Mouse (Mus musculus) embryonic facial prominence, embryonic 12.5 days (tissue): ENCODE results near the gene Tjap1. TPM values are rescaled to one million over a fixed set of nuclear protein-coding genes. Genes with fewer than 3 reads are reported as not detected.

Source experiments
- ATAC-seq: fragments of 200-750 bp; cut with Nextera tagmentation; 2 replicates; pipeline ENCODE4 v1.8.0; 2017; ENCODE audit not compliant: insufficient number of reproducible peaks, insufficient read depth, low FRiP score, low TSS enrichment
- H3K27ac ChIP-seq: fragments of 300-500 bp; sonication (generic); 2 replicates; pipeline ENCODE4 v1.5.1; 2016; ENCODE audit warnings: mild to moderate bottlenecking
- H3K27me3 ChIP-seq: fragments of 300-500 bp; sonication (generic); 2 replicates; pipeline ENCODE4 v1.6.1; 2016; ENCODE audit warnings: mild to moderate bottlenecking, moderate library complexity
- H3K36me3 ChIP-seq: fragments of 300-500 bp; sonication (generic); 2 replicates; pipeline ENCODE4 v1.6.1; 2016; ENCODE audit warnings: mild to moderate bottlenecking
- H3K4me1 ChIP-seq: fragments of 300-500 bp; sonication (generic); 2 replicates; pipeline ENCODE4 v1.6.1; 2016
- H3K4me2 ChIP-seq: fragments of 300-500 bp; sonication (generic); replicated peaks from 2 replicates; pipeline ENCODE4 v1.6.1; 2016; ENCODE audit warnings: mild to moderate bottlenecking, moderate library complexity
- H3K4me3 ChIP-seq: fragments of 300-500 bp; sonication (generic); 2 replicates; pipeline ENCODE4 v1.5.1; 2016; ENCODE audit warnings: mild to moderate bottlenecking
- H3K9ac ChIP-seq: fragments of 300-500 bp; sonication (generic); 2 replicates; pipeline ENCODE4 v1.6.1; 2016; ENCODE audit warnings: mild to moderate bottlenecking, moderate library complexity
- H3K9me3 ChIP-seq: fragments of 300-500 bp; sonication (generic); 2 replicates; pipeline ENCODE4 v1.6.1; 2016; ENCODE audit warnings: mild to moderate bottlenecking, moderate library complexity
- WGBS: fragments of 180-500 bp; shearing (Covaris S2); methylation state at CpG from one replicate; pipeline ENCODE4 v1.1.7; 2016; 5-methylcytosine and 5-hydroxymethylcytosine counted together
- polyA plus RNA-seq: library from polyadenylated mRNA; unstranded; fragments of >200 nt; fragmentation: Nextera tagmentation; extraction: Ambion mirVana; gene quantifications from 2 replicates; pipeline ENCODE4 v1.2.1, GENCODE M21; 2016

Tjap1 gene
- polyA plus RNA-seq, 1 experiment from 2014 or later: 64.0 TPM

DNA sequence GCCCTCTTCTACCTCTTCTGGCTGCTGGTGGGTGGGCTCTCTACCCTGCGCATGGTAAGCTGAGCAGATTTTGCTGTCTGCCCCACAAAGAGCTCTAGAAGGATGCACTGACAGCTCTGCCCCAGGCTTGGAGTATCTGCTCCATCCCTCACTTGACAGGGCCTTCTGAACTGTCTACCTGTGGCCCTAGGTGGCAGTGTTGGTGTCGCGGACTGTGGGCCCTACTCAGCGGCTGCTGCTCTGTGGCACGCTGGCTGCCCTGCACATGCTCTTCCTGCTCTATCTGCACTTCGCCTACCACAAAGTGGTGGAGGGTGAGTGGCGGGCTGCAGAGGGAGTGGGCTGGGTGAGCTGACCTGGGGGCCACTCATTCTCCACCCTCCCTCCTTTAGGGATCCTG is 31.7 kb downstream of the Tjap1 start:
- Histone ChIP-seq H3K4me1 (peaks cover 26% of the 10 kb centered on the region), H3K9ac (no peak overlapping the region), H3K36me3 (peaks cover 39% of the 10 kb centered on the region), H3K4me2 (no peak overlapping the region), H3K4me3 (no peak overlapping the region), H3K27ac (no peak overlapping the region), H3K27me3 (peaks cover 22% of the 10 kb centered on the region), H3K9me3 (no peaks in the 10 kb centered on the region)
- WGBS: 78% methylated on average over 7 of the region's 7 CpGs
- ATAC-seq: no peak

DNA sequence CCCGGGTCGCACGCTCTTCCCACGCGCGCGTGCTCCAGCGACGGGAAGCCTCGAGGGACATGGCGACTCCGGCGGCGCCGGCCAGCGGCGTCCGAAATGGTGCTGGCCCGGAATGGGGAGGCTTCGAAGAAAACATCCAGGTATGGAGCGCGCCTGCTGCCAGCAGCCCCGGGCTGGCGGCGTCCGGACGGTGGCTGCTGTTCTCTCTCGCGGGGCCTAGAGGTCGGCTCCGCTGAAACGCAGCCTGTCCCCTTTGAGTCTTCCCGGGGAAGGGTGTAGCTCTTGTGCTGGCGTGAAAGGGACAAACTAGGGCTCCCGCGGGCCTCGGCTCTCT is 34.7 kb downstream of the Tjap1 start:
- Histone ChIP-seq H3K9me3 (no peaks in the 10 kb centered on the region), H3K27me3 (no peaks in the 10 kb centered on the region), H3K4me3 (peak overlapping the region; percentile 95), H3K4me2 (peak overlapping the region; percentile 95), H3K36me3 (peaks cover 66% of the 10 kb centered on the region), H3K4me1 (peaks cover 17% of the 10 kb centered on the region), H3K9ac (peak overlapping the region; percentile 94), H3K27ac (peak overlapping the region; percentile 84)
- peak; percentile 4; the same call in 1 of the 2 replicates for ATAC-seq
- under 1% methylated on average over 37 of the region's 37 CpGs for WGBS

DNA sequence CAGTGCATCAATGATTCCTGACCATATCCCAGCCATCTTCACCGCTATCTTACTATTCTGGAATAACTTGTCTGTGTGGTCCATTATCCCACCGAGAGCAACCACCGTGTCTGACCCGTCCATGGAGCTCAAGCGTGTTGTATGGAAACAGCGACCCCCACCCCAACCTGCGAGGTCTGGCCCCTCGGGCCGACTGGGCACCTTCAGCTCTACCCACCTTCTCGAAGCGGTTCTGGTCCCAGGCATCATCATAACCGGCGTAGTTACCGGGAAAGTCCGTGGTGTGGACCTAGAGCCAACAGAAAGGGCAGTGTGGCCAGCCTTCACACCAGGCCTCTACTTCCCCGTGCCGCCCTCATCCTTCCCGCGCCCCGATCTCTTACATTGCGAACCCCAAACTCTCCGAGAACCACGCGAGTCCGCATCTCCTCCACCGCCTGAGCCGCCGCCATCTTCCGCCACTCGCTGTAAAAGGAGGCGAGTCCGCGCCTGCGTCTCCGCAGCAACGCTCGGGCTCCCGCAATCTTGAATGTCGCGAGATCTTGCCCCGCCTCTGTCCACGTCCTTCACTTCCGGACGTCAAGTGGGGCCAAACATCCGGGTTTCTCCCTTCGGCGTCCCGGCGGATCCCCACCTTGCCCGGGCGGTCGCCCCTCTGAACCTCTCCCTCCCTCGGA is 35.2 kb downstream of the Tjap1 start, which contains the start of the genes Polr1c and Yipf3:
TSS of gene Polr1c (minus strand) at position 543 of the 677 bp plus-strand sequence.
TSS of gene Yipf3 (plus strand) at position 569 of the 677 bp plus-strand sequence.
- peak within 1 kb of the TSS; percentile 84 for H3K27ac ChIP-seq
- H3K27me3 ChIP-seq: no peaks in the 10 kb centered on the region
- under 1% methylated on average over 53 of the region's 53 CpGs for WGBS
- peak within 1 kb of the TSS; percentile 95 for H3K4me2 ChIP-seq
- H3K9me3 ChIP-seq: no peaks in the 10 kb centered on the region
- H3K4me3 ChIP-seq: peak within 1 kb of the TSS; percentile 95
- peak; percentile 80 for ATAC-seq
- H3K36me3 ChIP-seq: peaks cover 71% of the 10 kb centered on the region
- H3K9ac ChIP-seq: peak within 1 kb of the TSS; percentile 94
- H3K4me1 ChIP-seq: peaks cover 17% of the 10 kb centered on the region

DNA sequence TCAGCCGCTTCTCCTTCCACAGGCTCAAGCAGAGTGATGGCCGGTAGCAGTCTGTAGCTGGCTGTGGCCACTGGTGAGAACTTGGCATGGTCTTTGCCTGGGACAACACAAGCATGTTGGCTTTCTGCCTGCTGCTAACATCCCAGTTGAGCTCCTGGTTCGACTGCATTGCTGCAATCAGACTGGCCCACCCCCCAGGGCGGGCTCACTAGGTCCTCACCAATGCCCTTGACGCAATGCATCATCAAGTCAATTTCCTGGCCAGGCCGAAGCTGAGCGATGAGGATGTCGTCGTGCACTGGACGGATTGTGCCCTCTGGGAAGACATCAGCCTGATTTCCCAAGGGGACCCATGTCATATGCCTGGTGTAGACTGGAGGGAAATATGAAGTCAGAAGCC is 38.2 kb downstream of the Tjap1 start:
- Histone ChIP-seq H3K9me3 (no peaks in the 10 kb centered on the region), H3K27ac (no peak overlapping the region), H3K4me1 (peaks cover 17% of the 10 kb centered on the region), H3K27me3 (no peaks in the 10 kb centered on the region), H3K9ac (no peak overlapping the region), H3K4me2 (no peak overlapping the region), H3K4me3 (no peak overlapping the region), H3K36me3 (peaks cover 72% of the 10 kb centered on the region)
- WGBS: 83% methylated on average over 10 of the region's 10 CpGs
- ATAC-seq: no peak

DNA sequence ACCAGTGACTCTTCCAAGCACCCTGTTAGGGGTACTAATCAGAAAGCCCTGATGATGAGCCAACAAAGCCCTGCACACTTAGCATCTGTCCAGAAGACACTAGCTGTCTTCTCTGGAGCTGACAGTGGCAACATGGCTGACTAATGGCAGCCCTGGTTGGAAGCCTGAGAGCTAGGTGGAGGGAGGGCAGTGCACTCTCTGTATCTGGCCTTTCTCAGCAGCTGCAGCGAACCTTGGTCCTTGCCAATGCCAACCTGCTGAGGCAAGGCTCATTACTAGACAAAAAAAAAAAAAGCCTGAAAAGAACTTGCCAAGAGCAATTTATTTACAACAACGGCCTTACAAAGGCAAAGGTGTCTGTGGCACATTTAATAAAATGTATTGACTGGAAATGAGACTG is 39.2 kb downstream of the Tjap1 start:
- WGBS: 93% methylated on average over 2 of the region's 2 CpGs
- no peak for ATAC-seq
- peaks cover 78% of the 10 kb centered on the region for H3K36me3 ChIP-seq

DNA sequence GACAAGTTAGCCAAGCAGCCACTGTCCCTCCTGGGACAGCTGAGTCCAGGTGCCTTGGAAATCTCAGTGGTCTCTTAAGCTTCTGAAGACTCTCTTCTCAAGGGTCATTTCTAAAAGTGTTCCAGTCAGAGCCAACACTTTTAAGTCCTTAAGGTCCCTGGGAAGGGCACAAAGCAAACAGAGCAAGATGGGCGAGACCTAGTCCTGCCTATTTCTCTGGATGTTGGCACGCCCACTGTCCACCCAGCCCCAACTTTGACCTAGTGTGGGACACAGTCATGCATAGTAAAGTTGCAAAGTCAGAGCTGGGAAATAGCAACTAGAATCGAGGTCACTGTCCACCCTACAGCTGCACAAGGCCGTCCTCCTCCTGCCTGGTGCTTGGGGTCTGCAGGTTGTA is 39.8 kb downstream of the Tjap1 start:
- ATAC-seq: no peak
- H3K4me3 ChIP-seq: no peak overlapping the region
- H3K9me3 ChIP-seq: no peaks in the 10 kb centered on the region
- H3K9ac ChIP-seq: no peak overlapping the region
- peaks cover 85% of the 10 kb centered on the region for H3K36me3 ChIP-seq
- WGBS: 83% methylated on average over 4 of the region's 4 CpGs
- no peak overlapping the region for H3K4me2 ChIP-seq
- H3K4me1 ChIP-seq: peaks cover 7% of the 10 kb centered on the region
- no peak overlapping the region for H3K27ac ChIP-seq
- no peaks in the 10 kb centered on the region for H3K27me3 ChIP-seq

More for the DNA sequence above, 39.2 kb downstream of the Tjap1 start:
- H3K4me2 ChIP-seq: no peak overlapping the region
- H3K4me3 ChIP-seq: no peak overlapping the region
- no peak overlapping the region for H3K9ac ChIP-seq
- H3K4me1 ChIP-seq: peaks cover 8% of the 10 kb centered on the region
- no peaks in the 10 kb centered on the region for H3K27me3 ChIP-seq
- H3K27ac ChIP-seq: no peak overlapping the region
- no peaks in the 10 kb centered on the region for H3K9me3 ChIP-seq

DNA sequence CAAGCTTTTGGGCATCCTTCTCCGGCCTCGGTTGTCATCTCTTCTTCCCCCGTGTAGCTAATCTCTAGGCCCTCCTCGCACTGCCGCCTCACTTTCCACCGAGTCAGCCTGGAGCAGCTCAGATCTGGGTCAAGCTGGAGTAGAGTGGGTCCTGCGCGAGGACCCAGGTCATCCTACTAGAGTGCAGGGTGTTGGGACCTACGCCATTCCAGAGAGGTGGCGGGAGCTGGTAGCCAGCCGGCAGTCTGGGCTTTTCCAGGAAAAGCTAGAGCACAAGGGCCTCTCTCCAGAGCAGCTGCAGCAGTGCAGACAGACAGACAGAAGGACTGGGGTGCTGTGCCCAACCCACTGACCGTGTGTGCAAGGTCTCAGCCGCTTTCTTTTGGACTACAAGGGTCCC is 40.6 kb downstream of the Tjap1 start:
- Histone ChIP-seq H3K4me2 (no peak overlapping the region), H3K27ac (no peak overlapping the region), H3K4me3 (no peak overlapping the region), H3K9me3 (no peaks in the 10 kb centered on the region), H3K9ac (no peak overlapping the region), H3K36me3 (peaks cover 90% of the 10 kb centered on the region), H3K27me3 (no peaks in the 10 kb centered on the region), H3K4me1 (peaks cover 7% of the 10 kb centered on the region)
- WGBS: 93% methylated on average over 13 of the region's 13 CpGs
- no peak for ATAC-seq

DNA sequence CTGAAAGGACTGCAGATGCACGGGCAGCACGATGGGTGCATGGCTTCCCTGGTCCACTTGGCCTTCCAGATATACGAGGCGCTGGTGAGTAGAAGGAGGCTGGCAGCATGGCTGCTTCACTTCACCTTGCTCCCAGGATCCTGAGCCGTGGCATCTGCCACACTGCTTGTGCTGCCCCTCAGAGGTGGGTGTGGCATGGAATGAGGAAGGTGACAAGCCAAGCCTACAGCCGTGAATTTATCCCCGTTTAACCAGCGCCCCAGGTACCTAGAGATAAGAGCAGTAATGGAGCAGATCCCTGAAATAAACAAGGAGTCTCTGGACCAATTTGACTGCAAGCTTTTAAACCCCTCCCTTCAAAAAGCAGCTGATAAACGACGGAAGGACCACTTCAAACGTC is 41.4 kb downstream of the Tjap1 start:
- Histone ChIP-seq H3K27ac (no peak overlapping the region), H3K27me3 (no peaks in the 10 kb centered on the region), H3K9me3 (no peaks in the 10 kb centered on the region), H3K9ac (no peak overlapping the region), H3K4me3 (no peak overlapping the region), H3K4me1 (0 out of 2 replicates have a peak, but pooled peaks cover under 1% of the 10 kb centered on the region), H3K4me2 (no peak overlapping the region), H3K36me3 (peaks cover 94% of the 10 kb centered on the region)
- no peak for ATAC-seq
- whole genome bisulfite sequencing: 82% methylated on average over 11 of the region's 11 CpGs

DNA sequence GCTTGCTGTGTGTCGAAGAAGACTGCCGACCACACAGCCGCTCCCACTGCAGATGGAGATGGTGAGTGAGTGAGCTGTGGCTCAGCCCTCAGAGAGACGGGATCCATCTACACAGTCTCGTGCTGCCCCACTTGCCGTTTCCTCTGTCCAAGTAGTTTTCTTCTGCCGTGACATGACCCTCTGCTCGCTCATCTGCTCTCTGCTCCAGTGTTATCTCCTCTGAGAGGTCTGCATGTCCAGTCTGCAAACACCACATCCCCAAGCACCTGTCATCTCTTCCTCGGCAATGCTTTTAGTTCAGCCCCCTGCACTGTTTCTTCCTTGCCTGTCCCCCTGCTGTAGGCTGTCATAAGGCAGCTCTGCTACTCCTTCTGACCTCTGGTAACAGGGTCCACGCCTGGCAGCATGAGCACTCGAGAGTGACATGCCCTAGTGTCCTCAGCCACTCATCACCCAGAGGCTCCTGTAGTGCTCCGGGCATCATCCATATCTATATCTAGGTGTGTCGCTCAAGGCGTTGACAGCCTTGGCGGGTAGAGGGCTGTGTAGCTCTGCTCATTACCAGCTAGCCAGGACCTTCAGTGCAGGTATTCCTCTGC is 43.2 kb downstream of the Tjap1 start:
- Histone ChIP-seq H3K4me2 (no peak overlapping the region), H3K9ac (no peak overlapping the region), H3K4me1 (no peaks in the 10 kb centered on the region), H3K36me3 (peaks cover 88% of the 10 kb centered on the region), H3K4me3 (no peak overlapping the region), H3K27me3 (no peaks in the 10 kb centered on the region), H3K9me3 (no peaks in the 10 kb centered on the region), H3K27ac (no peak overlapping the region)
- no peak for ATAC-seq
- WGBS: 90% methylated on average over 15 of the region's 15 CpGs

DNA sequence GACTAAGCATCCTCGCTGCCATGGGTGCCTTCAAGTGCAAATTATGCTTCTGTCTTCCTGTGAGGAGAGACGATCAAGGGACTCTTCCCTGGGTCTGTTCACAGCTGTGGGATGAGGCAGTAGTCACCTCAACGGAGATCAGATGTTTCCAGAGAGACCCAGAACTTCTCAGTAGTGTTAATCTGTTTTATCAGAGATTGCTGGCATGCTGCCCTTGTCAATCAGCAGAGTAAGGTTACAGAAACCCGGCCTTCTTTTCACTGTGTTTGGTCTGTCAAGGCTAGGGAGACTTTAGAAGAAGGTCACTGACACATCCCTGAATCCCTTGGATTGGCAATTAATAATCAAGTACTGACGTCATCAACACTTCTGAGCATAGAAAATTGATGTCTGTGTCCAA is 45.3 kb downstream of the Tjap1 start:
- no peak for ATAC-seq
- WGBS: 81% methylated on average over 5 of the region's 5 CpGs
- Histone ChIP-seq H3K9ac (no peak overlapping the region), H3K9me3 (no peaks in the 10 kb centered on the region), H3K4me1 (no peaks in the 10 kb centered on the region), H3K27me3 (no peaks in the 10 kb centered on the region), H3K36me3 (peaks cover 81% of the 10 kb centered on the region), H3K4me3 (no peak overlapping the region), H3K27ac (no peak overlapping the region), H3K4me2 (no peak overlapping the region)

DNA sequence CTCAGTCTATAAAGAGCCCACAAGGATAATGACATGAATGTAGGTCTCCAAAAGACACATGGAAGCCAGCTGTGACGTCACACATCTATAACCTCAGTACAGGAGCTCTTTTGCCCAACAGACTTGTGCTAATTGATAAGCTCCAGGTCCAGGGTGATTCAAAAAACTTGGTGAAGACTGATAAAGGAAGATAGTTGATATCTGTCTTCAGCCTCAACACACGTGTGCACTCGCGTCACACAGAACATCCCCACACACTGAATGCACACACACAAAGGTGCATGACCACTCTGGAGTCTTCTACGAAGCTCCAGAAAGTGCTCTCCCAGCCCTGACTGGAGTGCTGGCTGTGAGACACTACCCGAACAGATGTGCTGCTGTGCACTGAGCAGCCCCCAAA is 45.7 kb downstream of the Tjap1 start:
- Histone ChIP-seq H3K27ac (no peak overlapping the region), H3K9ac (no peak overlapping the region), H3K27me3 (no peaks in the 10 kb centered on the region), H3K36me3 (peaks cover 80% of the 10 kb centered on the region), H3K9me3 (no peaks in the 10 kb centered on the region), H3K4me2 (no peak overlapping the region), H3K4me3 (no peak overlapping the region), H3K4me1 (no peaks in the 10 kb centered on the region)
- no peak for ATAC-seq
- WGBS: 91% methylated on average over 6 of the region's 6 CpGs

DNA sequence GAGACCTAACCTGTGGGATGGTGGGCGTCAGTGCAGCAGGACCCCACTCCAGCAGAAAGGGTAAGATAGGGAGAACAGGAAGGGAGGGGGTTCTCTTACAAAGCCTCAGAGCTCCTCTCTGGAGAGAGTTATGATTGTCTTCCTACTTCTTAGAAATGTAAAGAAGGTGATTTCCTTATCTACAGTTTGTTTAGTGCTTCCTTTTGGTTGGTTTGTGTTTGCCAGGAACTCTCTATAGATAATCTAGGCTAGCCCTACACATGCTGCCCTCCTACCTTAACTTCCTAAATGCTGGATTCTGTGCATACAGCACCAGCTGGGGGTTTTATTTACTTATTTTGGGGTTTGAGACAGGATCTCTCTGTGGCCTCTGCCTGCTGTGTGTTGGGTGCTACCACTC is 46.8 kb downstream of the Tjap1 start:
- no peak for ATAC-seq
- Histone ChIP-seq H3K4me3 (no peak overlapping the region), H3K9ac (no peak overlapping the region), H3K9me3 (no peaks in the 10 kb centered on the region), H3K4me1 (no peaks in the 10 kb centered on the region), H3K4me2 (no peak overlapping the region), H3K36me3 (peaks cover 78% of the 10 kb centered on the region), H3K27ac (no peak overlapping the region), H3K27me3 (no peaks in the 10 kb centered on the region)
- WGBS: 89% methylated on average over 1 of the region's 1 CpGs
